Mouse (Mus musculus): ENCODE measurements around the gene Ehd4.

The Ehd4 gene

GRCm38 (mm10) chr2:120154361-120154894 is at the start of gene Ehd4:
Ehd4 (minus strand) TSS chr2:120154606.
- DNase-seq (ENCODE audit: low read depth in 1 of 2, low spot score in 2 of 2) = peak; percentile 94 to 98

DNA sequence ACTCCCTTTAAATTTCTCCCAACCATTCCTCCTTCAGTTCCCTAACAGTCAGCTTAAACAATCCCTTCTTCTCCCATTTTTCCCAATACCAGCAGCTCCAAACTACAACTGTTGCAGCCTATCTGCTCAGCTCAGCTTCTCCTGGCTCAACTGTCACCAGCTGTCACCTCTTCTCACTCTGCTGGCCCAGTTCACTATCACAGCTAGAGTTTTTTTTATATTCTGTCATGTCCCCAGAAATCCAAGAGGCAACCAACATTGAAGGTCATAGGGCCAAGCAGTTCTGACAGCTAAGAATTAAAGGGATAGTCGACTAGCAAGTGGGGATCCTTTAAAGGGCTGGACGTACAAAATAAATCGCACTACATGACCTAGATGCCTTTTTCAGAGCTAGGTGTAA is 49.3 kb upstream of the Ehd4 start:
- no peak for DNase-seq (ENCODE audit: low read depth in 1 of 2, low spot score in 2 of 2)

DNA sequence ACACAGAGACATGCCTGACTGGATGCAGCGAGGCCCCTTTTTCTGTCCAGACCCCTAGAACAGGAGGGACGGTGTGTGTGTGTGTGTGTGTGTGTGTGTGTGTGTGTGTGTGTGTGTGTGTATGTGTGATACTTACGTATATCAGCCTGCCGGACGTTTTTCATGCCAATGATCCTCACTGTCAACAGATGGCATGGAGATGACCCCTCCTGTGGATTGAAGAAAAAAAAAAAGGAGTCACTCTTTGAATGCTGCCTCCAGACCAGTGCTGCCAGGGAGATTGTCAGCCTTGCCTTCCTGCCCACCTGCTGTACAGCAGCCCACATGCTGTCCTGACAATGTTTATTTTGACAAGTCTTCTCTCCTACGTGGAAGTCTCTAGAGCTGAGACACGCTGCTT is 45.7 kb upstream of the Ehd4 start:
- no peak for DNase-seq (ENCODE audit: low read depth in 1 of 2, low spot score in 2 of 2)

DNA sequence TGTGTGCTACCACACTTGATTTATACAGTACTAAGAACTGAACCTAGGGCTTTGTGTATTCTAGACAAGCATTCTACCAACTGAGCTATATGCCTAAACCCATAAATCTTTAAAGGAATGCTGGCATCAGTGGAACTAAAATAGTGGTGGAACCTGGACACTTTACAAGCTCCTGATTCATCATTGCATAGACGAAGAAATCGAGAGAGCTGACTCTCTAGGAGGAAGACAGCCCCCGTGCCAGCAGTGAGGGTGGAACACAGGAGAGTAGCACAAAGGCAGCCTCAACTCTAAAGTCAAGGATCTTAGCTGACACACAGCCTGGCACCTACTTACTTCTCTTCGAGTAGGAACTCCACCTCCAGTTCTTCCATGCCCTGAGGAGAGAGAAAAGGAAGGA is 33.8 kb upstream of the Ehd4 start:
- DNase-seq (ENCODE audit: low read depth in 1 of 2, low spot score in 2 of 2) = no peak

GRCm38 (mm10) chr2:120187583-120187982 is 33.2 kb upstream of the Ehd4 start:
- DNase-seq (ENCODE audit: low read depth in 1 of 2, low spot score in 2 of 2) = no peak

DNA sequence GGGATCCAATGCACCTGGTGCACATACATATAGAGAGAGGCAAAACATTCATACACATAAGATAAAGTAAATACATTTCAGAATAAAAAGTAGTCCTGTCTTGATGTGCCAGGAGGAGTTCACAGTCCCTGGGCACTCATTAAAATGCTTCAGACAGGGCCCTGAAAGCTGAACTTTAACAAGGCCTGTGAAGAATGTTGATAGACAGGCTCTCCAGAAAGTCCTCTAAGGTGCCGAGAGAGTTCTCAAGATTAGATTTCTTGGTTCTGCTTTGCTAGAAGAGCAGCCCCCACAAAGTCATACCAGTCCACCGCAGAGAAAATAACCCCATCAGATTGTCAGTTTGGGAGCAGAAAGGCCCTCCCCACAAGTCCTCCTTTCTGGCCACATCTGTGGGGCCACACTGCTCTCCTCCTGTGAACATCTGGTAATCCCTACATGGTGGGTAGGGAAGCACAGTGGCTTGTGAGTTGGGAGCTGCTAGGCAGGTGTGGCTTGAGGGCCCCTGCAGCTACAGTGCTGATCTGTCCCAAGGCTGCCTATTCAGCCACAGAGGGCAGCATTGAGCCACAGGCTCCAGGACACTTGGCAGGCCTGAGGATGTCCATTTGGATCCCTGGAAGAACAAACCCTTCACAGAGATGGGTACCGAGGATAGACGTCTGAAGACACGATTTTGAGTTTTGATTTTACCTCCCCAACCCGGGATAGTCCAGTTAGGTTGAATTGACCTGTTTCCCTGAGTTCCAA is 31.3 kb upstream of the Ehd4 start:
- DNase-seq (ENCODE audit: low read depth in 1 of 2, low spot score in 2 of 2) = no peak

DNA sequence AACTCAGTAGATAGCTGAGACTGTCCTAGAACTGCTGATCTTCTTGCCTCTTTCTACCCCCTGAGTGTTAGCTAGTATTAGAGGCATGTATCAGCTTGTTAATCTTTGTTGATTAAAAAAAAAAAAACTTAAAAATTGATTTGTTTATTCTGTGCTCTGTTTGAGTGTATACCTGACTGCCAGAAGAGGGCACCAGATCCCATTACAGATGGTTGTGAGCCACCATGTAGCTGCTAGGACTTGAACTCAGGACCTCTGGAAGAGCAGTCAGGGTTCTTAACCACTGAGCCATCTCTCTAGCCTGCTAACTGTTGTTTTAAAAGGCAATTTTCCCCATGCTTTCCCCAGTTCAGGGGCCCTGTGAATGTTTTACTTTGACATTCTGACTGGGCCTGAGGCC is 24.5 kb upstream of the Ehd4 start:
- no peak for DNase-seq (ENCODE audit: low read depth in 1 of 2, low spot score in 2 of 2)

DNA sequence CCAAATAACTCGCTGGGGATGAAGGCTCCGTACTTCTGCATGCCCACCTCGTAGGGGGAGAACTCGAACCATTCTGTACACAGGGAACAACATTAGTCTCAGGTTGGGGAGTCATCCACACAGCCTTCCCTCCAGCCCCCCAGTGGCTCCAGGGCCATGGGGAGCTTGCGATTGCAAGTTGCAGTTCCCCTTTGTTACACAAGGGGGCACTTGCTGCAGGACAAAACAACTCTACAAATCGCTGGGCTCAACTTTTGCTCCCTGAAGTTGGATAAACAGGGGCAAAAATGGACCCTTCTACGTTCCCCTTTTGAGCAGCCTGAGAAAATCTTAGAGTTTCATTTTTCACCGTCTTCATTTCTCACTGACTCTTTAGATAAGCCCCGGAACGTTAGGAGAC is 19.3 kb upstream of the Ehd4 start:
- peak in 1 of 2 experiments; percentile 24 for DNase-seq (ENCODE audit: low read depth in 1 of 2, low spot score in 2 of 2)

DNA sequence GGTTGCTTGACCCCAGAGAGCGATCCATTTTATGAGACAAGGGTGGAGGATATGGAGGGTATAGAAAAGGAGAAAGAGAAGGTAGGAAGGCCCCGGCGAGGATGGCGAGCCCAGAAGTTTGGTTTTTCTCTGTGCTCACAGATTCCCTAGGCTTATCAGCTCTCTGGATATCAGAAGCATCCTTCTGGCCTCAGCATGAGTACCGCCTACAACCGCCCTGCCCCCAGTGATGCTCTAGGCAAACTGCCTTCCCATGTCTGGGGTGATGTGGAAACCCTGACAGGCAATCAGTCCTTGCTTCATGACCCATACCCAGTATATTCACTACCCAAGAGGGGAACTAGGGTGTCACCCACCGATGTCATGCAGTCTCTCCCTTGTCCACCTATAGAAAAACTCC is 17.0 kb upstream of the Ehd4 start:
- no peak for DNase-seq (ENCODE audit: low read depth in 1 of 2, low spot score in 2 of 2)

DNA sequence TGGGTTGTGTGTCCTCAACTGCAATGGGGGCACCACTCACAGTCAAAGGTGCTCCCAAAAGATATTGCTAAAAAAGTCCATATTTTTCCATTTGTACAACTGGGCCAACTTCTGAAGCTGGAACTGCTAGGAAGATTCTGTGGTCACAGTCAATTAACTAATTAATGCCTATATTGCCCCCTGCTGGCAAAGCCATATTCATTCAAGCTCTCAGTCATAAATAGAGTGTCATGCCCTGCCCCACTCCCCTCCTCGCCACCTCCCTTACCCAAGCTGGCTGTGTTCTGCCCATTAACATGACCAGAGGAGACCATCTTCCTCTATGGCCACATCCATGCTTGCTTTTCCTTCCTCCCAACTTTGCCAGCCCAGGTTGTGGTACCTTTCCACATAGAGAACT is 16.3 kb upstream of the Ehd4 start:
- peak in 1 of 2 experiments; percentile 21 for DNase-seq (ENCODE audit: low read depth in 1 of 2, low spot score in 2 of 2)

DNA sequence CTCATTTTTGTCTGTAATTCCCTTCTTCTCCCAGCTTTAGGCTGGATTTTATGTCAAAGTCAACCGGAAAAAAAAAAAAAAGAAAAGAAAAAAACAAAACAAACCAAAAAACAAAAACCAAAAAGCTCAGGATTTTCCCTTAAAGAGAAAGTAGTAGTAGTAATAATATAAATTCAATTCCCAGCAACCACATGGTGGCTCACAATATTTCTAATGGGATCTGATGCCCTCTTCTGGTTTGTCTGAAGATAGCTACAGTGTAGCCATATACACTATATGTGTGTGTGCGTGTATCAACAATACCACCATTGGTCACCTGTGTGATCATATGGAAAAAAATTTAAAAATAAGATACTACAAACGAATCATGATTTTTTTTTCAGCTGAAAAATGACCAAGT is 15.0 kb upstream of the Ehd4 start:
- DNase-seq (ENCODE audit: low read depth in 1 of 2, low spot score in 2 of 2) = no peak

- no peak for DNase-seq (ENCODE audit: low read depth in 1 of 2, low spot score in 2 of 2)
Measured at GRCm38 (mm10) chr2:120167763-120168162, 13.4 kb upstream of the Ehd4 start.

GRCm38 (mm10) chr2:120165474-120165873 is 11.1 kb upstream of the Ehd4 start:
- DNase-seq (ENCODE audit: low read depth in 1 of 2, low spot score in 2 of 2) = no peak

DNA sequence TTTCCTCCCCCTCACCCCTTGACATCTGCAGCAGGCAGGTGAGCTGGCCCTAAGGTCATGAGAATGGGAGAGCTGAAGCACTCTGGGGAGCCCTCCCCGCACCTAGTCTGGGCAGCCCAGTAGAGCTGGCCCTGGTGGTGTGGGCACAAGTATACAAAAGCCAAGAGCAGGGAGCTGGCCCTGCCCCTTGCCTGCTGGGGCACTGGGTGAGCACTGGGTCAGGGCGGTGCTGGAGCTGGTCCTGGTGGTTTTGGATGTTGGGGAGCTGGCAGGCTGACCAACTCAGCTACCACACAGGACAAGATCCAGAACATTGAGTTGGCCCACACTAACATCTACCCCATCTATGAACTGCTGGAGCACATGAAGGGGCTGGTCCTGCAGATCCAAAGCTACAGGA is 5.0 kb upstream of the Ehd4 start:
- DNase-seq (ENCODE audit: low read depth in 1 of 2, low spot score in 2 of 2) = no peak

DNA sequence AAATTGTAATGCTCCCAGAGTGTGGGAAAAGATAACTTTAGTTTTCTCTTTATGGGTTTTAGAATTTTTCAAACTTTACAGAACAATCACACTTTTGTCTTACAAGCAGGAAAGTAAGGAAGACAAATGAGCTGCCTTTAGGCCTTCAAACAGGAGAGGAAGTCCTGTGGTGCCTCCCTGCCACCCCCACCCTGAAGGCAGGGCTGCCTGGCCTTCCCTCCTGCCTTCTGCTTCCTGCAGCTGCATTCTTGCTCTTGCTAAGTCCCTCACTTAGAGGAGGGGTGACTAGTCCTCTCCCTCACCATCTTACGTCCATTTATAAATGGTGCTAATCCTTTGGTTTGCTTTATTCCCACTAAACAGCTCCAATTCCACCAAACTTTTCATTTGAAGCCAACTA is 4.4 kb upstream of the Ehd4 start:
- DNase-seq (ENCODE audit: low read depth in 1 of 2, low spot score in 2 of 2) = no peak

- no peak for DNase-seq (ENCODE audit: low read depth in 1 of 2, low spot score in 2 of 2)
Measured at GRCm38 (mm10) chr2:120158016-120158415, 3.6 kb upstream of the Ehd4 start.

GRCm38 (mm10) chr2:120157606-120158005 is 3.2 kb upstream of the Ehd4 start:
- DNase-seq (ENCODE audit: low read depth in 1 of 2, low spot score in 2 of 2) = no peak

- DNase-seq (ENCODE audit: low read depth in 1 of 2, low spot score in 2 of 2) = peak in 1 of 2 experiments; percentile 8
Measured at GRCm38 (mm10) chr2:120153586-120154360, 633 bp downstream of the Ehd4 start.

- no peak for DNase-seq (ENCODE audit: low read depth in 1 of 2, low spot score in 2 of 2)
Measured at GRCm38 (mm10) chr2:120150571-120150970, 3.8 kb downstream of the Ehd4 start.

GRCm38 (mm10) chr2:120149634-120150033 is 4.8 kb downstream of the Ehd4 start:
- DNase-seq (ENCODE audit: low read depth in 1 of 2, low spot score in 2 of 2) = no peak

DNA sequence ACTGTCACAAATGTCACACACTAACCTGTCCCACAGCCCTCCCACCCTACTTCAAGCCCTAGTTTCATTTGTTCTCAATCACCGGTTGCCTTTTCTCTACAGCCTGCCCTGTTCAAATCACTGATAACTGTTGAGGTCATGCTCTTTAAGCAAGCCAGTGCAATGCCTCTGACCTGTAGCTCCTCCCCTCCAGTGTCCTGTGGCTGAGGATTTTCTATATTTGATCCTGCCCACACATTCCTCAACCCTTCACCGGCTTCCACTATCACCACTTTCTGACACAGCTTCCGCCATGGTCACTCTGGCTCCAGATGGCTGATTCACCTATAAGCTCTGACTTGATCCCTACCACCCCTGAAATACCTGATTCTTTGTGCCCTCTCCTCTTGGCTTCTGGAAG is 6.4 kb downstream of the Ehd4 start:
- DNase-seq (ENCODE audit: low read depth in 1 of 2, low spot score in 2 of 2) = no peak

GRCm38 (mm10) chr2:120147364-120147763 is 7.0 kb downstream of the Ehd4 start:
- DNase-seq (ENCODE audit: low read depth in 1 of 2, low spot score in 2 of 2) = no peak

Measured in monocyte, adult 2 months (primary cell).